ENCODE assay signal across 12 mouse cellular contexts in genomic region chr6:83846141-83846540, GRCm38 (mm10).
"Had no signal": no experiment of that assay in that cellular context is flagged by ENCODE, and none has a peak within 500 bp of the region (broad histone marks: within the 10 kb centered on the region; RNA-seq: fewer than 3 reads in every experiment).

No protein-coding gene starts in this region.

- DNase-seq: forebrain, postnatal 0 days; heart, adult 18-20 months; heart, postnatal 14 days; heart, postnatal 36 days; kidney, adult 11 months; kidney, adult 2 months; kidney, adult 9 months; kidney, postnatal 14 days; kidney, postnatal 36 days; layer of hippocampus, adult 9-11 months; layer of hippocampus, postnatal 36 days; left cerebral cortex, postnatal 4 days had no signal
